Mouse (Mus musculus): ENCODE data around the gene Hdac4.

Gene Hdac4

DNA sequence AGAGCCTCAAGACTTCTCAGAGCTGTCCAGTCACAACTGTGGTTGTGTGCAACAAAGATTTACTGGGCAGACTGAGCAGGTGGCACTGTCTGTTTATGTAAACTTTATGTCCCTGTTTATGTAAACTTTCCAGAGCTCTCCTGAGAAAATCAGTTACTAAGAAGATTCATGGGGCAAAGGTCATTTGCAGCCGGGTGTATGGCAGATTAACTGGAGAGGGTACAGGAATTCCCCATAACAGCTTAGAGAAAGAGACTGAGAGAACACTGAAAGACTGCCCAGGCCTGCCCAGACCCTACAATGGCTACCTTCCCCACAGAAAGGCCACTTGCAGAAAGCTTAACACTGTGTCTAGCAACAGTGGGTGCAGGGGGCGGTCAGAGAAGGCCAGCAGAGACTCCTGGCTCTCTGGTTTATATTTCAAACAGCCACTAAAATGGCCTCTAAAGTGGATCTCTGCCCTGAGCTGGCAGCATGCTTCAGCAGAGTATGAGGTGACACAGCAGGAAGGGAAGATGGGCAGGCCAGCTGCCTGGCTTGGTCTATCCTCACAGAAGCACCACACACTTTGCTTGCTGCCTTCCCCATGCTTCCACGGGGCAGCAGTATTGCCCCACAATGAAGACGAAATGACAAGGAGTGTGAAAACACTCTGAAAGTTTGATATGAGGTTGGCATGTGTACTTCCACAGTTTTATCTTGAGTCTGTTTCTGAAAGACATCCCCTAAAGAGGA is 179.4 kb downstream of the Hdac4 start:
- no peak for DNase-seq

DNA sequence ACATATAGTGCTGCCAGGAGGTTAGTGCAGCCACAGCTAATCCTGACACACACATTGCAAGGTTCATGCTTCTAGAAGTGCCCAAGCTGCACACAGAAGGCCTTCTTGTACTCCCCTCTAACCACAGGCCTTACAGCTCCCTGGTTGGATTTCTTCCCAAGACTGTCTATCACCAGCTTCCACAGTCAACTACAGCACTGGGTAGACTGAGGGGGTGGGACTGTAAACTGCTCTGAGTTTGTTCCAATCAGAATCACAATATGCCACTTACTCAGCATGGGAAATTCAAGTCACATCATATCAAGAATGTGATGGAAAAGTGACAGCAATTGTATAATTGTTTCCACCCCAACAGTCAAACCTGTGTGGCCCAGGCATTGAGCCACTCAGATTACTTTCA is 180.2 kb downstream of the Hdac4 start:
- DNase-seq, result no peak

DNA sequence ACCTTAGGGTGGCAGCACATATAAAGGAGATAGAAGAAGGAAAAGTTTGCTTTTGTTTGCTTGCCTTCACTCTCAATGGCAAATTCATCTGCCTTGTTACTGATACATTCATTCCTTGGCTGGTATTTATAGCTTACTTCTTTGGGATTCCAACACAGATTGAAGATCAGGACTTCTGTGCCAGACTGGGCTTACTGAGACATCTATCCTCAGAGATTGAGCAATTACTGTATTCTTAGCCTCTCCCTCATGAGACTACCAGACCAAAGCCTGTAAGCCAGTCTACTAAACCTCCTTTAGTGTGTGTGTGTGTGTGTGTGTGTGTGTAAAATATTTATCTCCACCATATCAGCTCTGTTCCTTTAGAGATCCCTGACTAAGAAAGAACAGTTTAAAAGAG is 181.0 kb downstream of the Hdac4 start:
- no peak for DNase-seq

DNA sequence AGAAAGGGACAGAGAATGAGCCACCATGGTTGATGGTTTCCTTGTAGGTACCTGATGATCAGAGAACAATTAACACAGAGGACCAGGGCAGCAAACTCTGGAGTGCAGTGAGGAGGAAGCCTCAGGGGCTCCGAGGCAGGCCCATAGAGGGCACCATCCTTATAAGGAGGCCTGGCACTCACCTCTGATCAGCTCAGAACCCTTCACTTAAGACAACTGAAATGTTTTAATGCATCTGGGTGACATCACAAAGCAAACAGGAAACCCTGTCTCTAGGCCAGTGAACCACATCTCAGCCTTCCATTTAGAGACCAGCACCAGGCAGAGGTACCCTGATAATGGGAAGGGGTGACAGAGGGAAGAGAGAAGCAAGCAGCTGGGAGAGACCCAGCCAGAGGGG is 188.8 kb downstream of the Hdac4 start:
- DNase-seq, result no peak

DNA sequence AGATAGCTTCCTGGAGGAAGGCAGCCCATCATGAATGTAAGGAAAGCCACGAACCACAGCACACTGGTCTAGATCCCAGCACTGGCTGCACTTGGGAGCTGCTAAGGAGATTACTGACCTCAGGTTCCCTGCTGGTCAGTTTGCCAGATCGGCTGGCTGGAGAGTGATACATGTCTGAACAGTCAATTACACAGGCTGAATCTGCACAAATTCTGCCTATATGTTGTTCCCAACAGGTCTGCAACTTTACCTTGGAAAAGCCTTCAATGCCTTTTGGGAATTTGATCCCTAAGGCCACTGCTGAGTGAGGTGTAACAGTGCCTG is 189.9 kb downstream of the Hdac4 start:
- DNase-seq, result no peak

DNA sequence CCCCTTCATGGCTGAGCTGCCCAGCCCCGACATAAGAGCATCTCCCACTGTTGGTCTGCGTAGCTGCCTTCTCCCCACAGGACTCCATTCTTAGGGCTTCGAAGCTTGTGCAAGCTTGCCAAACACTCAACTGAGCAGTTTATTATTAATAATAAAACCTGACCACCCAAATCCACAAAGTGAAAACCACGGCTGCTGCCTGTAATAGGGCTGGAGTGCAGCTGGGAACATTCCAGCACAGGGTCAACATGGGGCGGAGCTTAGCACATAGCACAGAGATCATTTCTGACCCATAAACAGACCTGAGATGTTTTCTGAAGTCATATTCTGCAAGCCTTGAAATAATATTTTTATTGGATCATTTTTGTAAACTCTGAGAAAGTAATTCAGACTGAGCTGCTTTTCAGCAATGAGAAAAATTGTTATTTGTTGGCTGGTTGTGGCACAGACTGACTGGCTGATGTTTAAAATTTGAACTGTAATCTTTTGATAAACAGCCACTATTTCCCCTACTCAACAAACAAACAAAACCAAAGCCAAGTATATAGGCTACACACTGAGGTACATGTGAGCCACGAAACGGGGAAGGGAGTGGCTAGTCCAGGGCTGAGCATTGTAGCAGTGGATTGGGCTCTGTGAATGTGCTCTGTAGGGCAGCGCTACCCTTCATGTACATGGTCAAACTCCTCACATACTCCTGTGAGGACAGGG is 190.4 kb downstream of the Hdac4 start:
- DNase-seq, result no peak

DNA sequence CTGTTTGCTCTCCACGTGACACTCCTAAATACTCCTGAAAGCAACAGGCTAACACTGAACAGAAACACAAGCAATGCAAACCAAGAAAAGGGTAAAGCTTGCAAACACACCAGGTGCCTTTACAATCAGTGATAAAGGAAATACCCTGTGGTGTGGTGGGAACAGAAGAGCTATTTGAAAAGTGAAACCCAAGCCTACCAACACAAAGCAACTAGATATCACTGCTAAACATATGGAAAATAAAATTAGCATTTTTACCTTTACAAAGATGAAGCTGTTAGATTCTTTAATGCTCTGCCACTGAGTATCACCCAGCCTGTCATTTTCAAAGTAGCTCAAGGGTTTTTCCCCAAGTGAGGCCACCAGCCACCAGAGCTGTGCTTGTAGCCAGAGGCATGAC is 191.4 kb downstream of the Hdac4 start:
- no peak for DNase-seq

DNA sequence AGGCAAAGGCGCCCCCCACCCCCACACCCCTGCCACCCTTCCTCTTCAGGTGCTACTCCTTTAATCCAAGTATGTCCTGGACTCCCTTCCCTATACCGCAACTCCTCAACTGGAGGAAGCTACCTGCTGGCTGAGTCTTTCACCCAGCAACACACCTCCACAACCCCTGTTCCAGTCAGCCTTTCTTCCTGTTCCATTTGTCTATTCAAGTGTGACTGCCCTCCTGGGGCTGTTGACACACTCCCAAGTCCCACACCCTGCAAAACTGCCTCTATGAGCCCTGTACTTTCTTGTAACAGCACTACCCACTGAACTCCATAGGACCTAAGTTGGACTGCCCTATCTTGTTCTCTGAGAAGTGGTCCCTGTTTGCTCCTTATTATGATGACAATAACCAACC is 195.3 kb downstream of the Hdac4 start:
- DNase-seq, result no peak

DNA sequence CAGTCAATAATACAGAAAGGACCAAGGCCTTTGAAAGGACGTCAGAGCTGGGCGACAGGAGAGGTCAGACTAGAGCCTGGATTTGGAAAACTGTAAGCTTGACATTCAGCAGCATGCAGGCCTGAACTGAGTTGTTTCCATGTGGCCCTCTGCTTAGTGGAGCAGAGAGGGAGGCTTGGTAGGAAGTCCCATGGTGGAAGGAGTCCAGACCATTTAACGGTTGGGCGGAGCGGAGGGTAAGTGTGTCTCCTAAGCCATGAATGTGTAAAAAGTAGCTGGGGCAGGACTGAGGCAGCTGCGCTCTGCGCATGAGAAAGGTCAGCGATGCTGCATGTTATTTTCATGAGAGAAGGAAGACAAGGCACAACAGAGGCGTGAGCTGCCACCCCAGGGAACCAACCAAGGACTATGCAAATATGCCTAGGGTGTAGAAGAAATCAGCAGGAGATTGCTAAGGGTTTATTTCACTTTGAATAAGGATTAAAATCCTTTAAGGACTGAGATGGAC is 201.8 kb downstream of the Hdac4 start:
- DNase-seq, result no peak

DNA sequence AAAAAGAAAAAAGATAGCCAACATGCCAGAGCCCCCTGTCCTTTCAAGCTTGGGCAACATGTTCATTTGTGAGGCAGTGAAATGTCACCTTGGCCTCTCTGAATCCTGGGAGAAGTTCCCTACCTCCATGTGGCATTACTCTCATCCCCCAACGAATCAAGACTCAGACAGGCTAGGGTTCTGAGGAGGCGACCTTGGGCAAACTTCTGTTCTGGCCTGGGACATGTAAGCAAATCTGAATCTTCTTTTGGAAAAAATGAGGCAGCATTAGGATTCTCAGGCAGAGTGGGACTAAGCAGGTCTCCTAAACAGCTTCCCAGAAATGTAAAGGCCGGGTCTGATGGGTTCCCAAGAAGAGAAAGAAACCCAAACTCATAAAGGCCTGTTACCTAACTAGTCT is 202.8 kb downstream of the Hdac4 start:
- no peak for DNase-seq

DNA sequence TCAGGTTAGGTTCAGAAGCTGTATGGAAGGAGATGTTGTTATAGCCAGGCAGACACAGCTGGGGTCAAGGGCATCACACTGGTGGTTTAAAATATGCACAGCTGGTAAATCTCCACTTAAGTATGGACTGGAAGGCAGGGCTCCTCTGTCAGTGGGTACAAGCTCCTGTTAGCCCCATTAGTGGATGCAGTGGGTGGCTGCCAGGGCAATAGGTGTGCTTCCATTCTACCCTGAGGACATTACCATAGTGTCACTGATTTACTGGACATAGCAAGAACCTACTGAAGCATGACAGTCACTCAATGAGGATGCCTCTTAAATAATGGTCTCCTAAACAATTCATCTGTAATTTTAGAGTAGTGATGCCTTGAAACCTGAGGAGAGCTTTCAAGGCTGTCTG is 203.9 kb downstream of the Hdac4 start:
- DNase-seq, result no peak

DNA sequence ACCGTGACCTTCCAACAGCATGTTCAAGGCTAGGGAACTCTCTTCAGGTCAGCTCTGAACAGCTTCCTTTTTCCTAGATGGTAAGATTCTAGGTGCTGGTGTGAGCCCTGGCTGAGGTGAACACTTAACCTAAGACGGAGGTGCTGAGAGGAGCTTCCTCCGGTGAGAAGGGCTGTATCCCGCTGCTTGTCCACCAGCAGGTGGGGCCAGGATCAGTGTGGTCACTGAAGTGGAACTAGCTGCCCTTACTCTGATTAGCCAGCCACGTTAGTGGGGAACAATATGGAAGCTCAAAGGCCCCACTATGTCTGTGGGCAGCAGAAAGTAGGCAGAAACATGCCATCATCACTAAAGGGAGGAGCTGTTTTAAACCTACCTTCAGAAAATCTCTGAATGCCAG is 204.6 kb downstream of the Hdac4 start:
- DNase-seq, result no peak

DNA sequence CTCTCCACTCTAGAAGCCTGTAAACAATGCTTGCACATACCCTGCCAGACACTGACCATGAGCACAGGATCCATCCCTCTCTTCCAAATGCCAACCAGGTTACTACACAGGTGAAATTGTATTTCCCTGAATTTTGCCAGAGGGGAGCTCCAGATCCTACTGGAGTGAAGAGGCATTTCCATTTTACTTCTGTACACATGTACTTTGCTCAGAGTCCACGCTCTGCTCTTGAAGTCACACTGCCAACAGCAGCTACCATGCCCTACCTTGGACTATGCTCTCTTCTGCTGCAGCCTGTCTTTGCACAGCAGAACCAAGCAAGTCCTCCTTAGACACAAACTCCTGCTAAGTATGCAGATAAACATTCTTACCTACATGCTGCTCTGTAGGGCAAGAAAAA is 206.6 kb downstream of the Hdac4 start:
- no peak for DNase-seq

DNA sequence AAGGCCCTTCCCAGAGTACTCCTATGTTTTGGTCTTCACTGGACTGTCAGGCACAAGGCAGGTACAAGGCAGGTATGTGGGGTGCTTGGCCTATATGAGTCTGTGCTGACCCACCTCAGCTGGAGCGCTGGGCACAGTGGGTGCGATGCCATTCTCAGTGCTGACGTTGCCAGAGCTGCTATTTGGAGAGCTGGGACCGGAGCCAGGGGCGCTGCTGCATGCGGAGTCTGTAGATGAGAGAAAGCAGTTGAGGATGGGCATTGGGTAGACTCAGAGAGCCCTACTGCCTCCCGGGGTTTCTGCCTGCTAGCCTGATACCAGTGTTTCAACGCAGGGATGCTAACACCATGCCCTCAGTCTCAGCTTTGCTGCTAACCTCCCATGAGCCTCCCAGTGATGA is 208.1 kb downstream of the Hdac4 start:
- DNase-seq, result peak; percentile 56

DNA sequence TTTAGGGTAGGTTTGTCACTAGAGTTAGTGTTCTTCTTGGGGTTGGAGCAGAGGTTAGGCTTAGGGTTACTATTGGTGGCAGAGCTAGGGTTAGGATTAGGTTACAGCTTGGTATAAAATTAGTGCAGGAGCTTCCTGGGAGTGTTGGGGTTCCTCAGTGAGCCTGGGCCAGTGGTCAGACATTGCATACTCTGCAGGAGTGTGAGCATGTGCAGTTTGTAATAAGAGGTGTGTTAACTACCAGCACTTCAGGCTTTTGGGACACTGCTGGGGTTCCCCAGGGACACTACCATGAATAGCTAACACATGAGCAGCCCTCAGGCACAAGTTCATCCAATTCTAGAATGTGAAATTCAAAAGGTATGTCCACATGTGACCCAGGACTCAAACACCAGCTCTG is 209.7 kb downstream of the Hdac4 start:
- no peak for DNase-seq

DNA sequence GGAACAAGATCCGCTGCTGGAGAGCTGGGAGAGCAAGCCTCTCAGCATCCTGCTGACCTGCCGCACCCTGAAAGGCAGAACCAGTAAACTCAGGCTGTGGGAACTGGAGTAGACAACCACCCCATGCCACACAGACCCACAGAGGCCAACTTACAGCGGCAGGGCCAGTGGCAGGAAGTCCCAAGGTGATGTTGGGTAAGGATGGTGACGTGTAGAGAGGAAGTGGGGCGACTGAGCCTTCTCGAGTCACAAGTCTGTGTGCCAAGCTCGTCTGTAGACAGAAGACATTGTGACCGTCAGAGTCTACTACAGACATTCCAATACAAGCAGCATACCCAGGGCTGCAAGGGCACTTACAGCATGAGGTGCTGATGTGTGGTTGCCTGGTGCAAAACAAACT is 211.0 kb downstream of the Hdac4 start:
- no peak for DNase-seq

DNA sequence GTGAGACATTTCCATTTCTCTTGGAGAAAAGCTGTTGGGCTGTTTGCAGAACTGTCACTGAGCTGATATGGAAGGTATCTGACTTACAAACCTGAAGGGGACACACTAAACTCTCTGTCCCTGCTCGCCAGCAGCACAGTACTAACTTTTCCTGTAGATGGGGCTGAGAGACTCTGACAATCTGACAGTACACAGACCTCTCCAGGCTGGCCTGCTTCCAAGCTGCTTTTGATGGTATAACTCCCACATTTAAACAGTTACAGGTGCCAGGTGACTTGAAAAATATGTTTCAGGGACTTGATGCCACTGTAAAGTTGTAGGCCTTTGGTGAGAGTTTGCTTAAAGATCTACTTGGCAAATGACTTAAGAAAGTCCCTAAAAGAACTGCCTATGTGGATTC is 214.1 kb downstream of the Hdac4 start:
- peak; percentile 42 for DNase-seq

DNA sequence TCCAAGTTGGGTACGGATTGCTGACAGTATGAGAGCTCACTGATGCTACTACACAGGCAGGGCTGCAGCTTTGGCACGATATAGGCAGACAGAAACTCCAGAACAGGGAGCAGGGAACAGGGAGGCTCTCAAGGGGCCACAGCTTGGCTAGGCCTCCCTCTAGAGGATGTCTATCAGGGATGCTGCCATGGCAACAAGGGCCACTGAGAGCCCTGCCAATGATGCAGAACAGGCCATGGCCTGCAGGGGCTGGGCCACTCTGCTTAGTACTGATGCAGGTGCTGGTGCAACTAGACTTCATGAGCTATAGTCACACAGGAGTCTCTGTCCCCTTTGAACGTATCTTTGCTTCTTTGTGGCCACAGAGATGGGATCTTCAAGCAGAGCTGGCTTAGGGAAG is 217.1 kb downstream of the Hdac4 start:
- DNase-seq, result no peak

DNA sequence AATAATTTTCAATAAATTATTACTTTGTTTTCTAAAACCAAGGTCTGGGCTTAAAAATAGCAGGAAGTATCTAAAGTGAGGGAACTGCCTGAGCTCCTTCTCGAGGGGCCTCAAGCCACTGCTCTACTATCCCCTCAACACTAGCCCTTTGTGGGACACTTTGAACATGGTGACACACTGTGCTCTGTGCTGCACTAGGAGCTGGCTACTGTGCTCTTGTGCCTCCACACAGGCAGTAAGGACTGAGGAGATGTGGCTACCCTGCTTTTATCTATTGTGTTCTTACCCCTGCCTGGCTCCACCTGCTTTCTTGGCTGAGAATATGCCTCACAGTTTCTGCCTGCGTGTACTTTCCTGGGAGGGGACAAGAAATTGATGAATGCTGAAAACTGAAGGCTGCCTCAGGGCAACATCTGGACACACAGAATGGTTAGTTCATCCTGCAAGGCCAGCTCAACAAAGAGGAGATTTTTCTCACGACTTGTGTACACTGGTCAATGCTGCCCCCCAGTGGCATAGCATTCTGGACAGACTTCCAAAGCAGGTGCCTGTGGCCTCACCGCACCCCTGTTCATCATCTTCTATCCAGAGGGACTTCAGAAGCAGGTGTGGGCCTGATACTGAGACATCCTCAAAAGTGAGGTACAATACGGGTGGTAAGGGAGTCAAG is 226.7 kb downstream of the Hdac4 start:
- peak; percentile 75 for DNase-seq

DNA sequence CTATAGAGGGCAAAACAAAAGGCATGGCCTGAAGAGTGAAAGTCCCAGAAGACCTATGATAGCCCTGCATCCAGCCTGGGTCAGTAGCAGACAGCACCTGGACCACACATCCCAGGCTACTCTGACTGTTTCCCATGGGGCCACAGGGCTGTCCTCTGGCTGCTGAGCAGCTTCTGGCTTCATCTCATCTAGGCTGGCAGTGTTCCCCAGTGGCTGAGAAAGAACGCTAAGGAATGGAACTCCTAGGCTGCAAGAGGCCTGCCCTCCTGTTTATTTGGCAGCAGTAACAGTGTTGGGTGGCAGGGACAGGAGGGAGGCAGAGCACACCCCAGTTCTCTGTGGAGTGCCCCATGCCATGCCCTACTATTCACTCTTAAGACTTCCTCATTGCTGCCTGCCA is 228.5 kb downstream of the Hdac4 start:
- peak; percentile 16 for DNase-seq

DNA sequence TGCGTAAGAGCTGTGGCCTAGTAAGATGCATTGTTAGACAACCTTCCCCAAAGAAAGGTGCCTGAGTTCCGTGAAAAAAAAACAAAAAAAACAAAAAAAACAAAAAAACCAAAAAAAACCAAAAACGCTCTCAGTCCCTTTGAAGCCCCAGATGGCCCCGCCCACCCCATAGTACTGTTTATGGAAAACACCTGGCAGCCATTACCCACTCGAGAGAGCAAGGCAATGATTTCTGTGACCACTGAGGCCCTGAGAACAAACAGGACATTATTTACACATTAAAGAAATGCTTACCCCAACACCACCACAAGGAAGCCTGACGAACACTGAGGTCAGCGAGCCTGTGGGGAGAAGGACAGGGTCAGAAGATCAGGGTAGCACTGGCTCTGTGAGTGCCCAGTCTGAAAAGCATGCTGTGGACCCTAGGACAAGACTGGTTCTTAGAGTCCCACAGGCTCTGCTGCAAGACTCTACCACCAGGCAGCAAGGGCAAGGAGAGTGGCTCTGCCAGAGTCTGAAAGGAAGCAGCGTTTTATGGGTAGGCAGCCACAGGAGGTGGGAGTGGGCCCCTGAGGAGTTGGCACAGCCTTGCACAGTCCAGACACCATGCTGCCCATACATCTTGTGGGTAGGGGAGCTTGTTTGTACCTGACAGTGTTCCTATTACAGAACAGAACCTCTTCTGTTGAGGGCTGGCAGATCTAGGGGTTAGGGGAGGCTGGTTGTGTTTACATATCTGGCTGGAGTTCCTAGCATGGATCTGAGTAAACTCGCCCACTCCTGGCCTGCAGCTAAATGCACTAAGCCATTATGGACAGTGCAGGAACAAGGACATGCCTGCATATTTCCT is 230.8 kb downstream of the Hdac4 start:
- DNase-seq, result no peak

DNA sequence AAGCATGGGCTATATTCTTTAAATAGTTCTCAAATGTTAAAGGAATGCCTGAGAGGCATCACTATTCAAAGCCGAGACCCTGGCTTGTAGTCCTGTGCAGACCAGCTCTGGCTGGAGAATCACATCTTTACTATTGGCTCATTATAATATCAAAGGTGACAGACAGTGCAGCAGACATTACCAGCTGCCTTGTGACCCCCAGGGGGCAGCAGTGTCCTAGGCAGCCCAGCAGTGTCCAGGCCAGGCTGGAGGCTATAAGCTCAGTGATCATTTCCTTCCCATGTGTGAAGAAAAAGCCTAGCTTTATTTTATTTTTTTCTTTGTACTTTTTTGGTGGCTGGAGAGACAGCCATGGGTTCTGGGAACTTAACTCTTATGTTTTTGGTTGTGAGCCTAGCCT is 233.2 kb downstream of the Hdac4 start:
- peak; percentile 64 for DNase-seq

DNA sequence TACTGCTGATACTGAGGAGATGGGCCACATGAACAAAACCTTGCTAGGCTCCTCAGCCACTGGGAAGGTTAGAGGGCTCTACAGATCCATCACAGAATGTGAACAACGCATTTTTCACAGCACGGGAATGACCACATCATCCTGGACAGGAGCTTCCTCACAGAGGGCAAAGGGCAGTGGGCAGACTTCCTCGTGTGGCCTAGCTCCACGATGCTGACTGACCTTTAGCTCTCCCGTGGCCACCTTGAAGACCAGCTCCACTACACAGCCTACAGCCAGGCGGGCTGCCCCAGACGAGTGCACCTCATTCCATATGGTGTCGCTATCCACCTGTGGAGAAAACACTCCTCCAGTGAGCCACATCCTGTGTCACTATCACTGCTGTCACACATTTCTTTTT is 234.3 kb downstream of the Hdac4 start:
- DNase-seq, result no peak
